Mouse (Mus musculus) hindbrain, embryonic 10.5 days (tissue): ENCODE results near the gene Entpd3. TPM values are rescaled to one million over a fixed set of nuclear protein-coding genes. Genes with fewer than 3 reads are reported as not detected.

Experiments used
- DNase-seq: peaks from one replicate; pipeline ENCODE4 v3.0.0-alpha.2; 2017; ENCODE audit warnings: low spot score
- H3K27ac ChIP-seq: fragments of 300-500 bp; sonication (generic); 2 replicates; pipeline ENCODE4 v1.5.1; 2016; ENCODE audit warnings: mild to moderate bottlenecking, moderate library complexity
- H3K27me3 ChIP-seq: fragments of 300-500 bp; sonication (generic); 2 replicates; pipeline ENCODE4 v1.6.1; 2016; ENCODE audit warnings: mild to moderate bottlenecking; ENCODE audit not compliant: poor library complexity, insufficient read depth, severe bottlenecking
- H3K36me3 ChIP-seq: fragments of 300-500 bp; sonication (generic); 2 replicates; pipeline ENCODE4 v1.6.1; 2016; ENCODE audit warnings: mild to moderate bottlenecking, moderate library complexity
- H3K4me1 ChIP-seq: fragments of 300-500 bp; sonication (generic); replicated peaks from 2 replicates; pipeline ENCODE4 v1.6.1; 2016; ENCODE audit warnings: mild to moderate bottlenecking
- H3K4me3 ChIP-seq: fragments of 300-500 bp; sonication (generic); 2 replicates; pipeline ENCODE4 v1.5.1; 2016; ENCODE audit warnings: mild to moderate bottlenecking, moderate library complexity
- H3K9me3 ChIP-seq: fragments of 300-500 bp; sonication (generic); 2 replicates; pipeline ENCODE4 v1.6.1; 2016; ENCODE audit warnings: mild to moderate bottlenecking, moderate library complexity
- WGBS: fragments of 180-500 bp; shearing (Covaris S2); methylation state at CpG from one replicate; pipeline ENCODE4 v1.1.7; 2016; 5-methylcytosine and 5-hydroxymethylcytosine counted together
- polyA plus RNA-seq: library from polyadenylated mRNA; unstranded; fragments of >200 nt; fragmentation: Nextera tagmentation; extraction: Ambion mirVana; gene quantifications from 2 replicates; pipeline ENCODE4 v1.2.1, GENCODE M21; 2016

Gene Entpd3
- 0.25 and 0.41 TPM in 2 replicates for polyA plus RNA-seq

DNA sequence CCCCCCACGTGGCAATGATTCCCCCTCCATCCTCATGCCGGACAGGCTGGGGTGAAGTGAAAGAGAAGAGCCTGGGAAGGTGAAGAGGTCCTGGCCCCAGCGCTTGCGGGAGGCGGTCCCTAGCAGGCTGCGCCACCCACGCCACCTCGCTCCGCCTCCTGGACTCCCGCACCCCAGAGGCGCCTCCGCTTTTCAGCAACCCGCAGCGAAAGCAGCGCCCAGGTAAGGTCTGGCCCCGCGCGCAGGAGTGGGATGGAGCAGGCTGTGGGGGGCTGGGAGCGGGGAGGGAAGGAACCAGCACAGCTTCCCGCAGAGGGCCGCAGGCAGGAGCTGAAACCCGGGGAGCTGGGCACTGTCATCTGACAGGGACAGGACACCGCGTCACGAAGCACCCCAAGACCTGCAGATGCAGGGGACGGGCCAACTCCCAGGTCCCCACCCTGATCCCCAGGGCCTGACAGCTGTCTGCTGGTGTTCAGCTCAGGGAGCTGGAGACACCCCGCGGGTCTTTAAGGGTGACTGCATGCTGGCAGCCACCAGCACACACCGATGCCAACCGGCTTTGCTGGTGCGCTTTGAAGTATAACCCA is at the start of gene Entpd3:
Gene Entpd3, plus strand, starts transcription at position 157 of the 590 bp plus-strand sequence.
- DNase-seq: peak; percentile 18
- 2% methylated on average over 31 of the region's 31 CpGs for WGBS
- peak within 1 kb of the TSS; percentile 62; the same call in 1 of the 2 replicates for H3K27ac ChIP-seq

DNA sequence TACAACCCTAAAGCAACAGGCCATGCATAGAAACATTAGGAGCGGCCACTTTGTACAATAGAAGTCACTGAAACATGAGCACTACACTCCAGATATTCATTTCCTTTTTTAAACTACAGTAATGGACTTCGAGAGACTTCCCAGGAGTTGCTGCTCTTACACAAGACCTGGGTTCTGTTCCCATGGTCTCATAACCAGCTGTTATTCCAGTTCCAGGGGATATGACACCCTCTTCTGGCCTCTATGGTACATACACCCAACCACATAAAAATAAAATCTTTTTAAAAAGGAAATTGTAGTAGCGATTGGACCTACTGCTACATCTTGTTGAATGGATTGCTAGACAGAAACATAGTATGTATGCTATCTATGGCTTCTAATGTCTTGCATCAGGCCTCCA is 48.1 kb upstream of the Entpd3 start:
- DNase-seq: no peak
- Histone ChIP-seq H3K9me3 (no peaks in the 10 kb centered on the region), H3K27me3 (no peaks in the 10 kb centered on the region), H3K4me1 (peaks cover 21% of the 10 kb centered on the region), H3K36me3 (peaks cover 27% of the 10 kb centered on the region), H3K27ac (0 out of 2 replicates have a peak overlapping the region, but pooled peaks have one; percentile 99), H3K4me3 (peak overlapping the region; percentile 100)
- WGBS: 87% methylated on average over 3 of the region's 3 CpGs

More for the DNA sequence above, at the start of gene Entpd3:
- Histone ChIP-seq H3K36me3 (no peaks in the 10 kb centered on the region), H3K4me1 (peaks cover 32% of the 10 kb centered on the region), H3K4me3 (peak within 1 kb of the TSS; percentile 56), H3K27me3 (peaks cover 44% of the 10 kb centered on the region), H3K9me3 (no peaks in the 10 kb centered on the region)

DNA sequence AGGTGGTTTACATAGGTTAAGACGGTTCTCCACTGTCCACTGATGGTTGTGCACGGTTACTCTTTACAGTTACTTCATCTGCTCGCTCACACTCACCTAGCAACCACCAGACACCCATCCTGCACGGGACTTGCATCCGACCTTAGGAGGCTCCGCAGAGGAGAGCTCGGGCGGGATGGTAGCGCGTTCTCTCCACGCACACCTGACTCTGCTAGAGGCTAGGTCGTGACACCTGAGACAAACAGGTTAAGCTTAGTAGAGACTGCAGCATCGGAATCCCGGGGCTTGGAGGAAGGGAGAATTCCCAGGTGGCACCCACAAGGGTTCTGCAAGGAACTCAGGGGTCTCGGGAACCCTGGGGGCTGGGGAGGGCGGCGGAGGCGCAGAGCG is 47.6 kb upstream of the Entpd3 start, which contains the start of gene Eif1b:
Gene Eif1b, plus strand, starts transcription at position 223 of the 390 bp plus-strand sequence.
- H3K9me3 ChIP-seq: no peaks in the 10 kb centered on the region
- peak within 1 kb of the TSS; percentile 100 for H3K4me3 ChIP-seq
- H3K36me3 ChIP-seq: peaks cover 30% of the 10 kb centered on the region
- peak within 1 kb of the TSS; percentile 99 for H3K27ac ChIP-seq
- no peak for DNase-seq
- peaks cover 21% of the 10 kb centered on the region for H3K4me1 ChIP-seq
- H3K27me3 ChIP-seq: no peaks in the 10 kb centered on the region
- WGBS: 4% methylated on average over 19 of the region's 19 CpGs

- no peaks in the 10 kb centered on the region for H3K27me3 ChIP-seq
- under 1% methylated on average over 97 of the region's 97 CpGs for WGBS
- H3K4me3 ChIP-seq: peak overlapping the region; percentile 100
- H3K36me3 ChIP-seq: peaks cover 35% of the 10 kb centered on the region
- peak; percentile 80 for DNase-seq
- H3K9me3 ChIP-seq: no peaks in the 10 kb centered on the region
- peak overlapping the region; percentile 99 for H3K27ac ChIP-seq
- H3K4me1 ChIP-seq: peaks cover 21% of the 10 kb centered on the region
Measured at GRCm38 (mm10) chr9:120492400-120493351, 46.9 kb upstream of the Entpd3 start.

GRCm38 (mm10) chr9:120493781-120494180 is 45.8 kb upstream of the Entpd3 start:
- Histone ChIP-seq H3K36me3 (peaks cover 35% of the 10 kb centered on the region), H3K4me1 (peaks cover 21% of the 10 kb centered on the region), H3K27ac (peak overlapping the region; percentile 99), H3K4me3 (peak overlapping the region; percentile 100), H3K9me3 (no peaks in the 10 kb centered on the region), H3K27me3 (no peaks in the 10 kb centered on the region)
- 85% methylated on average over 12 of the region's 12 CpGs for WGBS
- no peak for DNase-seq

GRCm38 (mm10) chr9:120496691-120497090 is 42.9 kb upstream of the Entpd3 start:
- Histone ChIP-seq H3K27ac (no peak overlapping the region), H3K4me3 (no peak overlapping the region), H3K9me3 (no peaks in the 10 kb centered on the region), H3K36me3 (peaks cover 35% of the 10 kb centered on the region), H3K27me3 (no peaks in the 10 kb centered on the region), H3K4me1 (peaks cover 21% of the 10 kb centered on the region)
- WGBS: 12% methylated on average over 3 of the region's 3 CpGs
- peak; percentile 68 for DNase-seq

DNA sequence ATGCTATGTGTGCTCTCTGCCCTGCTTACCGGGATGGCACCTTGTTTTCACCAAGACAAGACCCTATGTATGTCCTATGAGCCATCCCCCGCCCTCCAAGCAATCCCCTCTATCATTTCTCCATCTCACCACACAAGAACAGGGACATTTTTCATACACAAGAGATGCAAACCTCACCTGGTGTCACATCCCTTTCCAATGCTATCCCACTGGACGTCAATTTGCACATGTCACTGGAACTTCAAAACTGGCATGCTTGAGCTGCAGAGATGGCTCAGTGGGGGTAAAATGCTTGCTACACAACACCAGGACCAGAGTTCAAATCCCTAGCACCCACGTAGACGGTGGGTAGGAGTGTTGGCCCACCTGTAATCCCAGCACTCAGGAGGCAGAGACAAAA is 41.6 kb upstream of the Entpd3 start:
- Histone ChIP-seq H3K4me3 (no peak overlapping the region), H3K4me1 (peaks cover 20% of the 10 kb centered on the region), H3K27ac (no peak overlapping the region), H3K36me3 (peaks cover 35% of the 10 kb centered on the region), H3K9me3 (no peaks in the 10 kb centered on the region), H3K27me3 (no peaks in the 10 kb centered on the region)
- WGBS: 85% methylated on average over 5 of the region's 5 CpGs
- no peak for DNase-seq

- WGBS: 46% methylated on average over 10 of the region's 10 CpGs
- DNase-seq: peak; percentile 25
- no peaks in the 10 kb centered on the region for H3K27me3 ChIP-seq
- no peak overlapping the region for H3K4me3 ChIP-seq
- H3K27ac ChIP-seq: no peak overlapping the region
- 0 out of 2 replicates have a peak, but pooled peaks cover 3% of the 10 kb centered on the region for H3K4me1 ChIP-seq
- H3K9me3 ChIP-seq: peaks cover 8% of the 10 kb centered on the region
- H3K36me3 ChIP-seq: peaks cover 10% of the 10 kb centered on the region; the same call in 1 of the 2 replicates
Measured at GRCm38 (mm10) chr9:120501191-120501902, 38.3 kb upstream of the Entpd3 start.

GRCm38 (mm10) chr9:120502013-120502412 is 37.6 kb upstream of the Entpd3 start:
- WGBS: 11% methylated on average over 8 of the region's 8 CpGs
- Histone ChIP-seq H3K4me1 (0 out of 2 replicates have a peak, but pooled peaks cover 3% of the 10 kb centered on the region), H3K9me3 (peaks cover 14% of the 10 kb centered on the region), H3K36me3 (peaks cover 6% of the 10 kb centered on the region; the same call in 1 of the 2 replicates), H3K27me3 (no peaks in the 10 kb centered on the region), H3K27ac (no peak overlapping the region), H3K4me3 (no peak overlapping the region)
- peak; percentile 84 for DNase-seq

DNA sequence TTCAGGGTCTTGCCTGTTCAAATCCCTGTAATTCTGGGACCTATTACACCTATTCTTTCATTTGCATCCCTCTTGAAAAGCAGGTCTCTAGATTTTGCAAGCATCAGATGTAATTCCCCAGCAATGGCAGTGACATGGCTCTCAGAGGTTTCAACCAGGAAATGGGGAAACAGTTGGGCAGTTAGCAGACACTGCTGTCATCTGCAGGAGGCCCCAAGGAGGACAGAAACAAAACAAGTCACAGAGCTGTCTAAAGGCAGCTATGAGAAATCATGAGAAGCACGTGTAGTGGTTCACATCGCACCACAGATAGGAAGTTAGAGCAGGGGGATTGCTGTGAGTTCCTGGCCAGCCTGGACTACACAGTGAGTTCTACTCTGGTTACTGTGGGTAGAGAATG is 35.2 kb upstream of the Entpd3 start:
- peaks cover 22% of the 10 kb centered on the region for H3K9me3 ChIP-seq
- H3K36me3 ChIP-seq: no peaks in the 10 kb centered on the region
- no peak overlapping the region for H3K27ac ChIP-seq
- H3K4me3 ChIP-seq: no peak overlapping the region
- 76% methylated on average over 2 of the region's 2 CpGs for WGBS
- no peak for DNase-seq
- H3K4me1 ChIP-seq: 0 out of 2 replicates have a peak, but pooled peaks cover 3% of the 10 kb centered on the region
- no peaks in the 10 kb centered on the region for H3K27me3 ChIP-seq

- no peaks in the 10 kb centered on the region for H3K36me3 ChIP-seq
- no peak for DNase-seq
- H3K27me3 ChIP-seq: no peaks in the 10 kb centered on the region
- whole genome bisulfite sequencing: 80% methylated on average over 3 of the region's 3 CpGs
- no peak overlapping the region for H3K27ac ChIP-seq
- H3K4me3 ChIP-seq: no peak overlapping the region
- H3K4me1 ChIP-seq: no peaks in the 10 kb centered on the region
- peaks cover 17% of the 10 kb centered on the region for H3K9me3 ChIP-seq
Measured at GRCm38 (mm10) chr9:120511781-120512180, 27.8 kb upstream of the Entpd3 start.

GRCm38 (mm10) chr9:120516720-120517119 is 22.9 kb upstream of the Entpd3 start:
- Histone ChIP-seq H3K27me3 (no peaks in the 10 kb centered on the region), H3K36me3 (no peaks in the 10 kb centered on the region), H3K27ac (no peak overlapping the region), H3K4me1 (0 out of 2 replicates have a peak, but pooled peaks cover 2% of the 10 kb centered on the region), H3K4me3 (no peak overlapping the region), H3K9me3 (peaks cover 7% of the 10 kb centered on the region; the same call in 1 of the 2 replicates)
- WGBS: 90% methylated on average over 8 of the region's 8 CpGs
- DNase-seq: no peak
